Mouse (Mus musculus) embryonic facial prominence, embryonic 10.5 days (tissue): Measurements from ENCODE around the gene Glipr1. TPM values are rescaled to one million over a fixed set of nuclear protein-coding genes. Genes with fewer than 3 reads are reported as not detected.
A peak's percentile ranks its signal among the peaks of the same experiment; 100 is the strongest.

Experiments used
- DNase-seq: peaks from one replicate; pipeline ENCODE4 v3.0.0-alpha.2; 2017; ENCODE audit warnings: low spot score
- H3K27ac ChIP-seq: fragments of 300-500 bp; sonication (generic); replicated peaks from 2 replicates; pipeline ENCODE4 v1.5.1; 2016; ENCODE audit warnings: mild to moderate bottlenecking
- H3K27me3 ChIP-seq: fragments of 300-500 bp; sonication (generic); replicated peaks from 2 replicates; pipeline ENCODE4 v1.6.1; 2016; ENCODE audit warnings: low read depth, mild to moderate bottlenecking; ENCODE audit not compliant: poor library complexity, severe bottlenecking
- H3K36me3 ChIP-seq: fragments of 300-500 bp; sonication (generic); replicated peaks from 2 replicates; pipeline ENCODE4 v1.6.1; 2016; ENCODE audit warnings: mild to moderate bottlenecking, moderate library complexity
- H3K4me1 ChIP-seq: fragments of 300-500 bp; sonication (generic); 2 replicates; pipeline ENCODE4 v1.6.1; 2016
- H3K4me3 ChIP-seq: fragments of 300-500 bp; sonication (generic); 2 replicates; pipeline ENCODE4 v1.5.1; 2016; ENCODE audit warnings: mild to moderate bottlenecking, moderate library complexity
- H3K9me3 ChIP-seq: fragments of 300-500 bp; sonication (generic); 2 replicates; pipeline ENCODE4 v1.6.1; 2016; ENCODE audit warnings: mild to moderate bottlenecking
- WGBS: fragments of 180-500 bp; shearing (Covaris S2); methylation state at CpG from one replicate; pipeline ENCODE4 v1.1.7; 2016; 5-methylcytosine and 5-hydroxymethylcytosine counted together
- polyA plus RNA-seq: library from polyadenylated mRNA; unstranded; fragments of >200 nt; fragmentation: Nextera tagmentation; extraction: Ambion mirVana; gene quantifications from 2 replicates; pipeline ENCODE4 v1.2.1, GENCODE M21; 2016

The Glipr1 gene
- polyA plus RNA-seq, 1 experiment from 2014 or later: 1.0 TPM

DNA sequence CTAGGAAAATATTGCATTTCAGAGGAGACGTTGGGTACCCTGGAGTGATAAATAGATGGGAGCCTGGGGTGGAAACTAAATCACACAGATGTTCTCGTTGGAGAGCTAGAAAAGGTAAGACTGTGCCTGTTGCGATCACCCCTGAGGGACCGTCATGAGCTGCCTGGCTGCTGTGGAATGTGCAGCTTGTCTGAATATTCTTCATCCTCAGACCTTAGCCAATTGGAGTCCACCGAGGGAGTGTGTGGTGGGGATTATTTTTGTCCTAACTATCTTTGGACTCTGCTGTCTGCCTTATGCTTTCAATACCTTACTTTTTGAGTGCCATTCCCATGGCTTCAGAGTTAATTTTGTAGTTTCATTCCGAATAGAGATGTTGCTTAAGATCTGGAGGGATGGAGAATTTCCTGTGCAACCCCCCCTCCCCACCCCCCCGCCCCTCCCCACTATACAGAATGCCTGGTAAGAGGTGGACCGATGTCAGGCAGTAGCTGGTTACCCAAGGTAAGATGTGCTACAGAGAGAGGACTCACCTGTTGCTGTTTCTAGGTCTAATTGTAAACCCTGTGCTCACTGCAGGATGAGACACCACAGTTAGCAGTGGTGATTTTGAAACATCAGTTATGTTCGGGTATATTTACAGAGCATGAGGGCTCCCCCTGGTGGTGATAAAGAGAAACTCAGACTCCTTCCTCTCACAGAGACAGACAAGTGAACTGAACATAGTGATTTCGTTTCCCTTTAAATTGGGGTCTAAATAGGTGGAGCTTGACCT, 45.0 kb downstream of the Glipr1 start:
- WGBS: 60% methylated on average over 10 of the region's 10 CpGs

DNA sequence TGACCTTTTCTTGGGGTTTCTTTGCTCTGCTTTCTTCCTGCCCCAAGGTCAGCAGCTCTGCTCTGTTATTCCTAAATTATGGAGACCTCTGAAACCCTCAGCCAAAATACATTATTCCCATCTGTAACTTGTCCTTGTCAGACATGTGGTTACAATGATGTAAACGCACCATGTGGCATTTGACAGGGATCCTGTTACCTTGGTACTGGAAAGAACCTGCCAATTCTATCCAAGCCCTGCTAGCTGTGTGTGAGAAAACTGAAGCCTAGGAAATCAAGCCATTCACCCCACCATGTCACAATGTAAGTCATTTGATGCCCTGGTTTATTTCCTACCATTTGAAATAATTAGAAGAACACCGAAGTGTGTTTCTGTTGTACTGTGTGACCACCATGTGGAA, 46.6 kb downstream of the Glipr1 start:
- no peak overlapping the region for H3K27ac ChIP-seq
- DNase-seq: no peak
- H3K36me3 ChIP-seq: no peaks in the 10 kb centered on the region
- no peaks in the 10 kb centered on the region for H3K27me3 ChIP-seq
- no peak overlapping the region for H3K4me3 ChIP-seq
- WGBS: 52% methylated on average over 2 of the region's 2 CpGs
- peaks cover 22% of the 10 kb centered on the region for H3K4me1 ChIP-seq
- no peaks in the 10 kb centered on the region for H3K9me3 ChIP-seq

More for the DNA sequence above, 45.0 kb downstream of the Glipr1 start:
- Histone ChIP-seq H3K4me3 (no peak overlapping the region), H3K36me3 (no peaks in the 10 kb centered on the region), H3K27ac (no peak overlapping the region), H3K27me3 (no peaks in the 10 kb centered on the region), H3K9me3 (no peaks in the 10 kb centered on the region), H3K4me1 (peaks cover 22% of the 10 kb centered on the region)
- peak; percentile 65 for DNase-seq

DNA sequence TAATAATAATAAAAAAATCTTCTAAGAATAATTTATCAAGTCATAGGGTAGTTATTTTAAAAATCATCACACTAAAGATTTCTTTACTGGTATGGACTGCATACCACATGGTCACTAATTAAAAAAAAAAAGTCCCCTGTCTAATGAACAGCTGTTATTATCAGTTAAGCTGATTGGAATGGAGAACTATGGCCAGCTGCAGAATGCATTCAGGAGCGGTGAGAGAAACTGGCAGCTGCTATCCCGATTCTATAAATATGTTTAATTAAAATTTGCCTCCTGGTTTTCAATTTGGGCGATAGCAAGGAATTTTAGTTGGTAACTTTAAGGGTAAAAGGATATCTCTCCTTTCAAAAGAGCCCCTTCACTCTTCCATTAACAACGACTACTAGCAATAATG, 53.4 kb downstream of the Glipr1 start:
- Histone ChIP-seq H3K36me3 (no peaks in the 10 kb centered on the region), H3K9me3 (no peaks in the 10 kb centered on the region), H3K4me3 (no peak overlapping the region), H3K4me1 (no peaks in the 10 kb centered on the region), H3K27me3 (no peaks in the 10 kb centered on the region), H3K27ac (no peak overlapping the region)
- no peak for DNase-seq
- 55% methylated on average over 4 of the region's 4 CpGs for WGBS

DNA sequence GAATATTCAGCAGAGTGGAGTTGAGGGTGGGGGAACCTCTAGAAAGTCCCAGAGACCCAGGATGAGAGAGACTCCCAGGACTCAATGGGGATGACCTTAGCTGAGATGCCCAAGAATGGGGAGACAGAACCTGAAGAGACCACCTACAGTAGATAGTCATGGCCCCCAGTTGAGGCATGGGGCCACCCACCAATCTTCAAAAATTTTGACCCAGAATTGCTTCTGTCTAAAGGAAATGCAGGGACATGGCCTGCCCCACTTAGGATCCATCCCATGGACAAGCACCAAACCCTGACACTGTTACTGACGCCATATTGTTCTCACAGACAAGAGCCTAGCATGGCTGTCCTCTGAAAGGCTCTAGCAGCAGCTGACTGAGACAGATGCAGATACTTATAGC, 54.4 kb downstream of the Glipr1 start:
- WGBS: 98% methylated on average over 1 of the region's 1 CpGs
- DNase-seq: no peak
- H3K4me3 ChIP-seq: no peak overlapping the region
- no peaks in the 10 kb centered on the region for H3K9me3 ChIP-seq
- no peaks in the 10 kb centered on the region for H3K36me3 ChIP-seq
- no peaks in the 10 kb centered on the region for H3K4me1 ChIP-seq
- H3K27ac ChIP-seq: no peak overlapping the region
- H3K27me3 ChIP-seq: no peaks in the 10 kb centered on the region

DNA sequence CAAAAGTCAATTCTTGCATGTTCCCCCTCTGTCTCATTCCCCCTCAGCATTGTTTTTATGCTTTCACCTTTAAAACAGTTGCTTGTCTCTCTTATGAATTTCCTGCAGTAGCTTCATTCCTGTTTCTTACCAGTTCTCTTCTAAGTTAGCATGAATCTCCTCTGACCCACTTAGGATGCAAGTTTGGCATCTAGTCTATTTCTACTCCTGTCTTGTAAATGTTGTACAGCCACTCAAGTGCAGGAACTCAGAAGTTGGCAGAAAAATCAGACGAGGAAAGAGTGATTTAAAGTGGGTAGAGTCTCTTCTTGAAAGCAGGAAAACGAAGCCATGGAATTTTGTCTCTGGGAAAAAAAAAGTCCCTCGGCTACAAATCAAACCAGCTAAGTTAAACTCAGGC, 56.9 kb downstream of the Glipr1 start:
- Histone ChIP-seq H3K36me3 (no peaks in the 10 kb centered on the region), H3K4me1 (no peaks in the 10 kb centered on the region), H3K27ac (no peak overlapping the region), H3K4me3 (no peak overlapping the region), H3K27me3 (no peaks in the 10 kb centered on the region), H3K9me3 (no peaks in the 10 kb centered on the region)
- 85% methylated on average over 3 of the region's 3 CpGs for WGBS
- no peak for DNase-seq

DNA sequence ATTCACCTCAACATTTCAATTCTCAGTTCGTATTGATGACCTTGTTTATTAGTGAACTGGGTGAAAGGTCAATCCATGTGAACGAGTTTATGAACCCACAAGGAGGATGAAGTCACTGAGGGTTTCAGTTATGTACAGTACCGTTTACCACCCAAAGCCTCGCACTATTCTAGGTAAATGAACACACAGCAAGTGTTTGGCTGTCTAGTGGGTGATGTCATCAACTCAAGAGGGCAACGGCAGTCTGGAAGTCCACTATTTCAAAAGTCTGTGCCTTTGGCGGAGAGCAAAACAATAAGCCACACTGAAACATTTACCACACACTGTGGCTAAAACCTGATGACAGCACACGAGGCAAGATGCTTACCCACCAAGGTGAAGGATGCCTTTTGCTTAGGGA, 59.4 kb downstream of the Glipr1 start:
- Histone ChIP-seq H3K9me3 (no peaks in the 10 kb centered on the region), H3K4me1 (no peaks in the 10 kb centered on the region), H3K27me3 (no peaks in the 10 kb centered on the region), H3K36me3 (no peaks in the 10 kb centered on the region), H3K27ac (no peak overlapping the region), H3K4me3 (no peak overlapping the region)
- 88% methylated on average over 7 of the region's 7 CpGs for WGBS
- no peak for DNase-seq

DNA sequence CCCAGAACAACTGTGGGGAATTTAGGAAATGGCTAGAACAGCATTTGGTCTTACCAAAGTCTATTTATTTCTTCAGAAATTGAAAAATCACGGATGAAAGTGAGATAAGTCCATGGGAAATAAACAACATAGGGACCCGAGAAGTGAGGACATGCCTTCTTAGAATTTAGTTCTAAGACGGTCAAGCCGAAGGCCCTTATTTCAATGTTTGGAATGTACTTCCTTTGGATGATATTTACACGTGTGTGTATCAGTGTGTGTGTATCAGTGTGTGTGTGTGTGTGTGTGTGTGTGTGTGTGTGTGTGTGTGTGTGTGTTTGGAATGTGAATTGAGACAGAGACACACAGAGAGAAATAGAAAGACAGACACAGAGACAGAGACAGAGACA, 65.3 kb downstream of the Glipr1 start:
- no peak for DNase-seq
- no peak overlapping the region for H3K27ac ChIP-seq
- no peaks in the 10 kb centered on the region for H3K27me3 ChIP-seq
- WGBS: 80% methylated on average over 5 of the region's 5 CpGs
- no peaks in the 10 kb centered on the region for H3K36me3 ChIP-seq
- no peak overlapping the region for H3K4me3 ChIP-seq
- peaks cover 19% of the 10 kb centered on the region for H3K4me1 ChIP-seq
- H3K9me3 ChIP-seq: no peaks in the 10 kb centered on the region

DNA sequence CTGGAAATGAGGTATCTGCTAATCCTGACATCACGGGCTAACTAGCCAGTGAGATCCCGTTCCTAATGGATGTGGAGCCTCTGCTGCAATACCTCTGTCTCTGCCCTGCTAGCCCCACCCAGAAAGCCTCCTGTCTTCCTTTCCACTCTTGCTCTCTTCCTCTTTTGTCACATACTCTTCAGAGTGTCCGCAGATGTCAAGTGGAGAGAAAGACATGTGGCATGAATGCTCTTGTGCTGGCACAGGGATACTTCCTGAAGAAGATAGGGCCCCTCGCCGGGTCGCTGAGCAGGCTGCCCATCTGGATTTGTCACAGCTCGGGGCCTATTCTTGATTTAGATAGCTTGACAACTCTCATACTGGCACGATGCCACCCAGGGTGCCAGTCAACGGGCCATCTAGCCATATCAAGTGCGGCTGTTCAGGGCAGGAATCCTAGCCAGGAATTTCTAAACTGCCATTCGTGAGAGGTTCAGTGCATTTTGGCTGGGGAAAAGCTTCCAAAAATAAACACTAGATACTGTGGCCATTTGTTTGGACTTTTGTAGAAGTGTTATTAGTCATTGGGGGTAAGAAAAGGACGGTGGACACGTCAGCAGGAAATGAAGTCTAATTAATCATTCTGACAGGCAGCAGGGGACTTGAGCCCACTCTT, 65.8 kb downstream of the Glipr1 start:
- no peaks in the 10 kb centered on the region for H3K9me3 ChIP-seq
- no peak overlapping the region for H3K27ac ChIP-seq
- H3K27me3 ChIP-seq: no peaks in the 10 kb centered on the region
- WGBS: 70% methylated on average over 13 of the region's 13 CpGs
- peaks cover 19% of the 10 kb centered on the region for H3K4me1 ChIP-seq
- DNase-seq: no peak
- no peak overlapping the region for H3K4me3 ChIP-seq
- H3K36me3 ChIP-seq: no peaks in the 10 kb centered on the region

DNA sequence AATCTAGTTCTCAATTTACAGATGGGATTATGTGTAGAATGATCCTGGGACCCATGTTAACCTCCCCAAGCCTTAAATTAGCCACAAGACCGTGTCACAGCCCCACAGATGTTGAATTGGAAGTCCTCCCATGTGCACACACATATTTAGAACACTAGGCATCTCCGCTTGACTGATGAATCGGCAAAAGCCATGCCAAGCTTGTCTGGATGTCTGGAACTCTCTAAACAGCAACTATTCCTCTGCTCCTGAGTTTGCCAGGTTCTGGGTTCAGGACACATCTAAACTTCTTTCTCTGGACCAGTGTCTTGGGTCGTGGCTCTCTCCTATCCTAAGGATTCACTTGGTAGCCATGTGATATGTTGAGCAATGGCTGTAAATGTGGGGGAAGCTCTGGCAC, 66.4 kb downstream of the Glipr1 start:
- 84% methylated on average over 4 of the region's 4 CpGs for WGBS
- DNase-seq: no peak
- no peak overlapping the region for H3K4me3 ChIP-seq
- no peak overlapping the region for H3K27ac ChIP-seq
- H3K36me3 ChIP-seq: no peaks in the 10 kb centered on the region
- peaks cover 19% of the 10 kb centered on the region for H3K4me1 ChIP-seq
- no peaks in the 10 kb centered on the region for H3K9me3 ChIP-seq
- H3K27me3 ChIP-seq: no peaks in the 10 kb centered on the region

Other genes with a start within 250 kb of the Glipr1 start
- 54.6 and 56.5 TPM in 2 replicates for gene Krr1, start 30.0 kb downstream of the Glipr1 start, polyA plus RNA-seq
- gene Glipr1l1, start 57.6 kb upstream of the Glipr1 start, polyA plus RNA-seq: not detected in 2 replicates
- not detected in 2 replicates for gene Glipr1l2, start 80.7 kb upstream of the Glipr1 start, polyA plus RNA-seq
- not detected in 2 replicates for gene Glipr1l3, start 157.7 kb upstream of the Glipr1 start, polyA plus RNA-seq
- gene Caps2, start 161.0 kb upstream of the Glipr1 start, polyA plus RNA-seq: 0.25 and 0.34 TPM in 2 replicates